In genomic region chr14:76672899-76673298, GRCm38 (mm10) we compare ENCODE assay signal across 20 mouse cellular contexts.
DNase-seq lines count a peak whose midpoint lies in the region; ATAC-seq and TF ChIP-seq lines count a peak whose summit lies in the region.
"Had no signal": no experiment of that assay in that cellular context is flagged by ENCODE, and none has a peak within 500 bp of the region (broad histone marks: within the 10 kb centered on the region; RNA-seq: fewer than 3 reads in every experiment).

No protein-coding gene starts in this region.

- ATAC-seq in liver, embryonic 12.5 days = no peak
- peak; percentile 58; the same call in 1 of the 2 replicates for ATAC-seq in liver, embryonic 13.5 days (ENCODE audit: low read depth)
- ATAC-seq: hindbrain, postnatal 0 days; intestine, embryonic 16.5 days had no signal

- DNase-seq in heart, adult 2 months = no peak
- DNase-seq in heart, postnatal 10 days = no peak
- DNase-seq in liver = no peak
- no peak for DNase-seq in liver, embryonic 13.5 days
- no peak for DNase-seq in adrenal gland, adult 2 months
- no peak for DNase-seq in neural tube, embryonic 10.5 days (ENCODE audit: extremely low spot score, low spot score)
- DNase-seq: adrenal gland, postnatal 25 days; cerebellum, adult 9-10 months; gastrocnemius, postnatal 10 days; heart, adult 11 months; kidney, adult 9 months; kidney, postnatal 14 days; left cerebral cortex, postnatal 4 days; thymus, adult 18-20 months; thymus, postnatal 36 days had no signal

- H3K27me3 ChIP-seq in heart, adult 2 months (ENCODE audit: control insufficient read depth, insufficient read depth, low read length) = no peaks in the 10 kb centered on the region
- H3K27me3 ChIP-seq in liver, embryonic 12.5 days (replicated peaks) = no peaks in the 10 kb centered on the region
- H3K27me3 ChIP-seq in liver, embryonic 13.5 days = no peaks in the 10 kb centered on the region; the same call in 1 of the 2 replicates
- H3K27me3 ChIP-seq: neural tube, embryonic 15.5 days; stomach, embryonic 15.5 days had no signal

- 84% methylated on average over 6 of the region's 6 CpGs for WGBS in heart, adult 2 months
- WGBS in liver, embryonic 12.5 days (ENCODE audit: insufficient replicate concordance) = 30% methylated on average over 6 of the region's 6 CpGs
- WGBS in liver, embryonic 13.5 days (ENCODE audit: insufficient replicate concordance) = 33% methylated on average over 6 of the region's 6 CpGs

- H3K9me3 ChIP-seq in liver, embryonic 12.5 days (replicated peaks) = no peaks in the 10 kb centered on the region
- no peaks in the 10 kb centered on the region for H3K9me3 ChIP-seq in liver, embryonic 13.5 days (replicated peaks)
- H3K9me3 ChIP-seq: neural tube, embryonic 15.5 days; stomach, embryonic 15.5 days had no signal

- no peaks in the 10 kb centered on the region for H3K79me2 ChIP-seq in heart, adult 2 months (replicated peaks; ENCODE audit: control insufficient read depth, insufficient read depth, low read length)

- H3K4me1 ChIP-seq in heart, adult 2 months (ENCODE audit: control insufficient read depth, insufficient read depth, low read length) = peaks cover 10% of the 10 kb centered on the region
- H3K4me1 ChIP-seq in liver, embryonic 12.5 days = peaks cover 25% of the 10 kb centered on the region
- peaks cover 25% of the 10 kb centered on the region for H3K4me1 ChIP-seq in liver, embryonic 13.5 days (replicated peaks)
- H3K4me1 ChIP-seq: neural tube, embryonic 15.5 days had no signal

- H3K4me2 ChIP-seq in liver, embryonic 12.5 days = peak overlapping the region; percentile 24; the same call in 1 of the 2 replicates
- H3K4me2 ChIP-seq in liver, embryonic 13.5 days = peak overlapping the region; percentile 24
- H3K4me2 ChIP-seq: neural tube, embryonic 15.5 days; stomach, embryonic 15.5 days had no signal

- H3K4me3 ChIP-seq in heart, adult 2 months = no peak overlapping the region
- no peak overlapping the region for H3K4me3 ChIP-seq in liver, embryonic 12.5 days
- no peak overlapping the region for H3K4me3 ChIP-seq in liver, embryonic 13.5 days (replicated peaks)
- H3K4me3 ChIP-seq: neural tube, embryonic 15.5 days; stomach, embryonic 15.5 days had no signal

- intact Hi-C loops in heart, adult 2 months (cut with DNase I) = loop anchor here (5.0 kb wide), 3 partner anchors 41 to 166 kb away; no protein-coding TSS in a partner anchor
- intact Hi-C loops in heart, postnatal 10 days (cut with DNase I) = no loop called here

- no peak overlapping the region for H3K9ac ChIP-seq in heart, adult 2 months (ENCODE audit: low read depth, low read length)
- H3K9ac ChIP-seq in liver, embryonic 12.5 days = no peak overlapping the region
- H3K9ac ChIP-seq in liver, embryonic 13.5 days = no peak overlapping the region
- H3K9ac ChIP-seq: neural tube, embryonic 15.5 days; stomach, embryonic 15.5 days had no signal

- no peaks in the 10 kb centered on the region for H3K36me3 ChIP-seq in heart, adult 2 months (ENCODE audit: control insufficient read depth, insufficient read depth, low read length)
- H3K36me3 ChIP-seq in liver, embryonic 12.5 days = no peaks in the 10 kb centered on the region
- no peaks in the 10 kb centered on the region for H3K36me3 ChIP-seq in liver, embryonic 13.5 days
- H3K36me3 ChIP-seq: neural tube, embryonic 15.5 days; stomach, embryonic 15.5 days had no signal

- TF ChIP-seq CTCF in heart, adult 2 months (IDR thresholded peaks at IDR 0.05) = no peak

- TF ChIP-seq EP300 in heart, adult 2 months (IDR thresholded peaks at IDR 0.05; ENCODE audit: insufficient read depth, low read depth, low read length) = no peak

- no peak for TF ChIP-seq POLR2A in heart, adult 2 months (IDR thresholded peaks at IDR 0.05; ENCODE audit: insufficient read depth, low read depth, low read length)

- H3K27ac ChIP-seq in heart, adult 2 months = peak overlapping the region; percentile 75; the same call in 1 of the 2 replicates
- H3K27ac ChIP-seq in liver, embryonic 12.5 days = no peak overlapping the region
- H3K27ac ChIP-seq in liver, embryonic 13.5 days = no peak overlapping the region
- H3K27ac ChIP-seq: hindbrain, postnatal 0 days; neural tube, embryonic 15.5 days; stomach, embryonic 15.5 days had no signal
